Mouse (Mus musculus) brain, embryonic 14.5 days (tissue): ENCODE data around the gene Akt2.

Experiments
- CTCF ChIP-seq: fragments of 200-500 bp; IDR thresholded peaks from 2 replicates; pipeline ENCODE4 v1.5.1; 2012; ENCODE audit warnings: inconsistent platforms, mild to moderate bottlenecking, moderate library complexity, borderline replicate concordance; ENCODE audit not compliant: insufficient read depth, insufficient read length; ENCODE audit errors: extremely low read depth
- POLR2A ChIP-seq: fragments of 200-500 bp; IDR thresholded peaks from 2 replicates; pipeline ENCODE4 v1.6.1; 2012; ENCODE audit warnings: mild to moderate bottlenecking, inconsistent platforms, borderline replicate concordance; ENCODE audit not compliant: poor library complexity, insufficient read depth, insufficient read length, severe bottlenecking; ENCODE audit errors: extremely low read depth

DNA sequence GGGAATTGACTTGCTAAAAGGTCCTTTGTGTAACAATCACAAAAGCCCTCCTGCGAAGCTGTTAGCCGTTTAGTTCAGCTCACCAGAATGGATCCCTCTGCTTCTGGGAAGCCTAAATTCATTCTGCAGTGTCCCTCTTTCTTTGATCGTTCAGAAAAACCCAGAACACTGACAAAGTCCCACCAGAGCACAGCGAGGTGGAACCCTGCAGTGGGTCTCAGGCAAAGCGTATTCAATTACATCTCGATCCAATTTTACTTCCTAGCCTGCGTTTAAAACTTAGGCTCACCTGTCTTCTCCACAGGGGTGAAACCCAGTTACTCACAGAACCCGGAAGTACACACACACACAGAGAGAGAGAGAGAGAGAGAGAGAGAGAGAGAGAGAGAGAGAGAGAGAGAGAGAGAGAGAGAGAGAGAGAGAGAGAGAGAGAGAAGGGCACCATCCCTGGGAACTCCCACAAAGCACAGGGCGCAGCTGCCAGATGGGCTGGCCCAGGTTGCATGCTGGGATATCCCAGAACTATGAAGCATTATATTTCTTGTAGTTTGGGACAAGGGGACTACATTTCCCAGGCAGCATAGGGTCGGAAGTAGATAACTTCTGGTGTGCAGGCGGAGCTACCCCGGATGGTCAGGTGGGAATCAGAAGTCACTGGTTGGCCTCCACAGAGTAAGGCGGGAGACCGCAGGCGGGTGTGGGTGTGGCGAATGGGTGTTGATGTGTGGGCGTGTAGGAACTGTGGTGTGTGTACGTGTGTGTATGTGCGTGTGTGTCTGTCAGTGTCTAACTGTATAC, 97.7 kb downstream of the Akt2 start, which contains the start of gene Zfp607b:
- peak; percentile 14; the same call in 1 of the 2 replicates for TF ChIP-seq POLR2A
- TF ChIP-seq CTCF, result no peak
